Mouse (Mus musculus) spleen, postnatal 4 days (tissue): ENCODE data around the gene Adamts16.

Source experiments
- DNase-seq, 2 experiments: peaks; one replicate each; pipeline ENCODE4 v3.0.0; 2022; ENCODE audit warnings: low spot score in 2 of 2

Gene Adamts16

DNA sequence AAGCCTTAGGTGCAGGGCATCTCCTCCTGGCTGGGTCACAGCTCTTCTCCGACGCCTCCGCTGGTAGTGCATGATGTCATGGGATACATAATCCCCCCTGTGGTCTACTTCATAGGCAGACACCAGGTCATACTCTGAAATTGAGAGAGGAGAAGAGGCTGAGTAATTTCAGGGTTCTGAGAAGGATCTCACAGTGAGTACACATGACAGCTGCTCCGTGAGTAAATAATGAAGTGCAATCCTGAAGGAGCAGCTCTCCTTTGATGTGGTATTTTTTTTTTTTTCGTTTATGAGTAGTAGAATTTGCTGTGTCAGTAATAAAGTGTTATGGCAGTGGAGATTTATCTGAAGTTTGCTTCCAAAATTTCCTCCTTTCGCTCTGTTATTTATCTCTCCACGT, 5.4 kb downstream of the Adamts16 start:
- no peak for DNase-seq

DNA sequence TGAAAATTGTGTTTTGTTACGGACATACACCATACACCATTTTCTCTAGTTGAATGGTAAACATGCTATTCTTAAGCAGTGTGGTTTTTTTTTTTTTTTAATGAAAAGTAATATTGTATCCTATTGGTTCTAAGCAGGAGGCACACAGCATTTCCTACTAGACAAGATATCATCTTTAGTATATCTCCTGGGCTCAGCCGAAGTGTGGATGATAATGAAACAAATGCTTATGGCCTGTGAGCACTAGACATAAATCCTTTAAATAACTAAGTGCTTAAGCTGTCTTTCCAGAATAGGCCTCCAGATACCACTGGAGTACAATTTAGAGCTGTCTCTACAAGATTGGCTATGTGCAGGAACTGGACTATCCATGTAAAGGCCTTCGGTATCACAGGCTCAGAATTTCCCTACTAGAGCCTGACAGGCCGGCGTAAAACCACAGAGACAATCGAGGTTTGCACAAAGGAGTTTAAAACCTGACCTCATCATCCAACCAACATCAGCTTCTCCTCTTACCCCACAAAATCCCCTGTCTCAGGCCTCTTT, 8.9 kb downstream of the Adamts16 start:
- DNase-seq, result no peak

DNA sequence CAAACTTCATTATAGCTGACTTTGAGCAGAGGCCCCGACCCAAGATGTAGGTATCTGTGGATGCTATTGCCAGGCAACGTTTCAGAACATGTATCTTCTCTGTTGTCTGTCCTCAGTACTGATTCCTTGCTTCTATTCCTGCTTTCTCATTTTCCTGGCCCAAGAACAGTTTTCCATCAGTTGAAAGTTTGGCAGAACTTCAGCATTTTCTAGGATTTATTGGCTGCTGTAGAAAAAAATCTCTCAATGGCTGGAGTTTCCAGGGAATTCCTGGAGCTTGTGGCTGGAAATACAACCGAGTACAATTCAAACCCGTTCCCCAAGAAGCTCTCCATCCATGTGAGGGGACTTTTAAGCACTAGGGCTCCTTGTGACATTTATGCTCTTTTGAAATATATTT, 10.6 kb downstream of the Adamts16 start:
- no peak for DNase-seq

DNA sequence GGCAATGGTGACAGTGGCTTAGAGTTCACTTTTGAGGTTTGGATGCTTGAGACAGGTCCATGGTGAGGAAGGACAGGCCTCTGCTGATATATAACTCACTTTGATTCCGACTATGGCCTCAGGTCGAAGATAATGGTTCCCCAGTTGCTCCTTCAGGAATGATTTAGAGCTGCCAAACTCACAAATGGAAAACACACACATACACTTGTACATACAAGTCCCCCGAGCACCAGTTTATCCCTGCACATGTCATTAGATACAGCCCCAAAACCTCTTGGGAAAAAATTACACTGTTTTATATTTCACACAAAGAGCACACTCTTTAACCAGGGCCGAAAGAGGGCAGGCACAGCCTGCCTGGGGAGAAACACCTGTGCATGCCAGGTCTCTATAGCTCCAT, 14.1 kb downstream of the Adamts16 start:
- DNase-seq, result no peak

DNA sequence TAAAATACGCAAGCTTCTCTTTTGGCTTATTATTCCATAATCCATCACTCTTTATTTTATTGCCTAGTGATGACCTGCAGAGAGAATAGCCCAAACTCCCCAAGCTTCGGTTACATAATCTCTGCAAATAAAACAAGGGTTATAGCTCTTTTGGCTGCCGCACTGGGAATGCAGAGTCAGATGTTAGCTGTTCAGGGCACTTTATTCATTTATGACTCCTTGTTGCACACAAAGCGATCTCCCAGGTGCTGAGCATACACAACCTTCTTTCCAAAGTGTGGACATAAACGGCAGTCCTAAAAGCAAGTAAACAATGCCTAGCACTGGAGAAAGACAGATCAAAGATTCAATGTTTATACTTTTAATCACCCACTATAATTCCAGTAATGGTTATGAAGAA, 16.3 kb downstream of the Adamts16 start:
- DNase-seq, result no peak

DNA sequence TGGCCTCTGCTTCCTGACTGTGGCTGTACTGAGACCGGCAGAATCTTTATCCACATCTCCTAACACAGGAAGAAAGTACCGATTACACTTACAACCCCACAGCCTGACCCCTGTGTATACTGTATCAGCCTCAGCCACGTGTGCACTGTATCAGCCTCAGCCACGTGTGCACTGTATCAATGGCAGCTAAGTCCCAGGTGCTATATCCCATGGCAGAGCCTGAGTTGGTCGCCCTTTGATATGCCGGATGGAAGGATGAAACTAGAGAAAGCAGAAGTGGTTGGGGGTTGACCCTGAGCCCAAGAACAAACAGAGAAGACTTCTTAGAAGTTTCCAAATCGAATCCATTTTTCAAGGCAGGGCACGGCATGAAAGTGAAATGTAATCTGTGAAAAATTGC, 17.9 kb downstream of the Adamts16 start:
- no peak for DNase-seq

DNA sequence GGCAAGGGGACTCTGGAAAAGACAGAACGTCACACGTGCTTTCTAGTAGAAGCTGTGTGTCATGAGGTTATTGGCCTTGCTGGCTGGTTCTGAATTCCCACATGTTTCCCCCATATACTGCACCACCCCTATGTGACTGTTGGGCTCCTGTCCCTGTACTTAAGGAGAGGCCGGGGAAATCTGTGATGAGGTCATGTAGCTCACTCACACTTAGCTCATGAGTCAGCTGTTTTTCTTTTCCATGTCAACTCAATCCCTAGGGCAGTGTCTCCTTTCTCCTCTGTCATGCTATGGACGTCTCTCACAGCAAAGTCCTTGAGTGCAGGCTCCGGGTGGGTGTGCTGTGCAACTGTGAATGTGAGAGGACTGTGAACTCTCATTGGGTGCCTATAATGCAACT, 22.6 kb downstream of the Adamts16 start:
- no peak for DNase-seq

DNA sequence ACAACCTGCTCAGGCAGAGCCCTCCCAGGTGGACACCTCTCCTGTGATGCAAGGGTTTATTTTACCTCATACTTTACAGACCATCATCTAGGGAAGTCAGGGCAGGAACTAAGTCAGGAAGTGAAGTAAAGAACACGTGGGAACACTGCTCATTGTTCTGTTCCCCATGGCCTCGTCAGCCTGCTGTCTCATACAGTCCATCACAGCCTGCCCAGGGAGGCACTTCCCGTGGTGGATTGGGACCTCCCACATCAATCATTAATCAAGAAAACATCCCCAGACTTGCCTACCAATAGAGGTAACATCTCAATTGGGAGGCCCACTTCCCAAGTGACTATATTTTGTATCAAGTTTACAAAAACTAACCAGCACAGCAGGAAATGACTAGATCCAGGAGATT, 27.2 kb downstream of the Adamts16 start:
- DNase-seq, result no peak

DNA sequence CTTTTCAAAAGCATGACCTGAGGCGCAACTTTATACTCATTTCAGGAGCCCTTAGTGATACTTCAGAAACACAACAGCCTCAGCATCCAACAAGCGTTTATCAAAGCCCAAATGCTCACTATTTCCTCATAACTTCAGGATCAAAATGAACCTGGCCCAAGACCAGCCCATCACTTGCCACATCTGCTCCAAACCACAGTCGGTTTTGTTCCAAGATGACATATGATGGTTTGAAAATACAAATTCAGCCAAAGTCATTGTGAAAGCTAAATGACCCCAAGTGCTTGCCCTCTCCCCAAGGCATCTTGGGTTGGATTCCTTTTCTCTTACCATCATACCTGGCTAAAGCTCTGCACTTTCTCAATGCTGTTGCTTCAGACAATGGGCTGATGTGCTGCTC, 36.1 kb downstream of the Adamts16 start:
- DNase-seq, result no peak

DNA sequence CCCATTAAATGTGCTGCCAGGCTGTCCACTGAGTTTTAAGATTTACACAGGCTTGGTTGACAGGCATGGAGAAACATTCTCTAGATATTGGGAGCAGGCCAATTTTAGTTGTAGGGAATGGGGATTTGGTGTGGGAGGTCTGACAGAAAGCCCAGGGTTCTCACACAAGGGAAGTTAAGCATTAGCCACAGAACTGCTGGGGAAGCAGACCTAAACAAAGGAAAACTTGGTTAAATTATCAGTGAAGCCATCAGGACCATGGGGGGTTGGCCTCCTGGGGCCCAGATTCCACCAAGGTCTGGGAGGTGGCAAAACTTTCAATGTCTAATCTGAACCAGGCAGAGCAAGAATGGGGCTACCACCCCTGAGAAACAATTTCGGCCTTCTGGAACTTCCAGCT, 38.8 kb downstream of the Adamts16 start:
- DNase-seq, result no peak

DNA sequence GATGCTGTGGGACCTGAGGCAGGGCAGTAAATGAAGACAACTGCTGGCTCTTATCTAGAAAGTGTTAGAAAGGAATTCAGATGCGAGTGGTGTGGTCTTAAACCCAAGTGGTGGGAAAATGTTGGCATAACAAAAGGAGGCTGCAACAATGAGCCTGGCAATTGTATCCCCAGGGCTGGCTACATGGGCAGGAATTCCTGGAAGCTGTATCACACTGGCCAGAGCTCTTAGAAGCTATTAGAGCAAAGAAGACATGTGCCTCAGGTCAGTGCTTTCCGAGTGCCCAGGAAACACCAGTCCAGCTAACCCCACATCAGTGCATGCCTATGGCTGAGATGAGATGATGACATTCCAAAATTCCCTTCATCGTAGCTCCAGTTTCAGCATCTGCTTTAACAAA, 42.3 kb downstream of the Adamts16 start:
- no peak for DNase-seq

DNA sequence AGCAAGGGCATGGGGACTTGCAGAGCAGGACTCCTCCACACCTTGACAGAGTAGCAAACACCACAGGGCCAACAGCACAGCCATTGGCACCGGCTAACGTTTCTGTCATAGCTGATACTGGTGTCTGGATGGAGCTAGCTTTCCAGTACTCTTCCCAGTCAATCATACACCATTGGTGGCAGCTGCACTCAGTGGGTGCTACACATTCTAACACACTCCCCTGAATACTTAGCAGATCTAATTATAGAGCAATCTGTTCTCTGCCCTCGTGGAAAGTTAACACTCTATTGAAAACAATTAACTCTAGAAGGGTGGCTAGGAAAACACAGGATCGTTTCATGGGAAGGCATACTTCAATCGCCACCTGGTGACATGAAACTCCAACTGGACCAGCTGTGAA, 43.2 kb downstream of the Adamts16 start:
- no peak for DNase-seq

DNA sequence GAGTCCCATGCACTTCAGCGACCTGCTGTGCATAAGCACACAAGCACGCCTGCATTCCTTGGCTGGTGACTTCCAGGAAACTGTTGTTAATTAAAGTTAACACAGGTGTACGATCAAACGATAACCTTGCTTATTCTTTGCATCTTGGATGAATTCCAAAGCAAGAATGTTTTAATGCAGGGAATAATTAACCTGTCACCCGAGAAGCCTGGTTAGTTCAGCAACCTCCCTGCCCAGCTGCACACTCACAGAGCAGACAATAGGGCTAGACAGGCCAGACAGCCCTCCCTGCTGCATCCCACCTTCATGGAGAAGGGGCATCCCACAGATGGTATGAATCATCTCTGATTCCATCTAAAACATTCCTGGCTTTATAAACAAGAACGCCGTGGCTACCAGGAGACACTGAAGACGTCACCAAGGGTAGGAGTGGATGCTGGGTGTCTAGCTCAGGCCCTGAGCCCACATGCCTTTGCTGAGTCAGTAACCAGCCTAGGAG, 47.5 kb downstream of the Adamts16 start:
- no peak for DNase-seq

DNA sequence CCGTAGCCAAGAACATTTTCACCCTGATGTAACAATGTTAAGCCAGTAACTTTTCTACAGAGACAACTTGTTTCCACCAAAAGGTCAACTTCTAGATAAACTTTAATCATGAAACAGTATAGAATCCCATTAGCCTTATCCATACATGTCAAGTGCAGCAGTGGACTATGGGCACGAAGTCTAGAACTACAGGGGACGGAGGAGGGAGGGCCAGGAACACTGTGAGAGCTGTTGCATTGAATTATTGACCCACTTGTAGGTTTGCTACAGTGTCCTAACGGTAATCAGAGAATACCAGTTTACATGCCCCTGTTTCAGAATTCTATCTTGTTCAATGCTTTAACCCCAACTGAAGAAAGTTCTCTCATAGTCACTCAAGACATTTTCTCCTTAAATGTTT, 48.0 kb downstream of the Adamts16 start:
- no peak for DNase-seq

DNA sequence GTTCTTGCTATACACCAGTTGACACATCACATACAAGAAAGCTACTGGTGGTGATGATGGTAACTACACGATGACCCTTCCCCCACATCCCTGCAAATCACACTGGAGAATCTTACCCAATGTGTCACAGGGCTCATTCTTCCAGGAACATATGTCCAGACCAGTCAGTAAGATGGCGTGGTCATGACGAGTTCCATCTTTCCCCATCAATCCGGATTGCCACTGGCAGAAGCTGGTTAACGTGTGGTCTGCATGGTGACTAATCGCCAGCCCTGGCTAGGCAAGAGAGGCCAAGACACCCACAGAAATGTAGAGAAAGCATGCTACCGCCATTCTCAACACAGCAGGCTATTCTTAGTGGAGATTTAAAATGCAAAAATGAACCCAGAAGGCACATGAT, 48.7 kb downstream of the Adamts16 start:
- no peak for DNase-seq

DNA sequence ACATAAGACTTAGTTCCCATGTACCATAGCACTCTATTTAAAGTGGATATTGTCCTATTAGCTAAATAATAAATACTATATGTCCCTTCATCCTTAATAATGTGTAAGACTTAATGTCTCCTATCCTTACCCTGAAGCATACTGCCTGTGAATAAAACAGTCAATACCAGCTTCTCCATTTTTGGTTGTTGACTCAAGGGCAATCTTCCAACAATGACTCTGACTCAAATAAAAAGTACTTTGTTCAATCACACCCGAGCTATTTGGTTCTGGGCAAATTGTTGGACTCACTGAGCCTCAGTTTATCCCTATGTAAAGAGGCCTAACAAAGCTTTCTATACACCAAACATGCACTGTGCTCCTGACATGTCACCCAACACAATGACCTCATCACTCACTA, 51.8 kb downstream of the Adamts16 start:
- DNase-seq, result peak in 1 of 2 experiments; percentile 27

DNA sequence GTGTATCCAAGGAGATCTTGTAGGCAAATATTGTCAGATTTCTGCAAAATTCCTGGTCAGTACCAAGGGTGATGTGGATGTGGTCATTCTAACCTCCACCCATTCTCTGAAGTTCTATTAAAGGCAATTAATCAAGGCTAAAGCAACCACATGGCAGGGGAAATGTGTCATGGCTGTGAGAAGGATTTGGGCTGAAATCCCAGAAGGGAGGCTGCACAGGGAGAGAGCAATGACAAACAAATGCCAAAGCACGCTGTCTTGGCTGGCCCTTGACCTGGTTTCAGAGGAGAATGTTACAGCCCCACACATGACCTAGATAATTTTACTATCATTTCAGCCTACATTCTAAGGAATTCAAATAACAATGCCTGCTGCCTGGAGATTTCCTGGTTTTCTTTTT, 52.6 kb downstream of the Adamts16 start:
- peak in 1 of 2 experiments; percentile 33 for DNase-seq

DNA sequence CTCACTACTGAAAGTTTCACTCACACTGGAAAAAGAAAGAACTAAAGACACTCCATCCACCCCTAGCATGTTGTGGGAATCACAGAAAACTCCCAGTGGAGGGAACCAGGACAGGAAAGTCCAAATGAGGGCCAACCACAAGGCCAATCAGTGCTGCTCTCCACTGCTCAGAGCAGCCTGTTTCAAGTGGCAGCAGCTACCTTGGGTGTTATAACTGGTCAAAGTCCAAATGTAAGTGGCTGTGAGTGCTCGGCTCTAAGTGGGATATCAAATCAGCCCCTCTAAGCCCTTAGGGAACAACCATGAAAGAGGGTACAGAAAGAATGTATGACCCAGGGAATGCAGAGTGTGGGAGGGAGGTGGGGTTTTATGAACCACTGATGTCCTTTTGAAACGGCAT, 56.5 kb downstream of the Adamts16 start:
- DNase-seq, result no peak

DNA sequence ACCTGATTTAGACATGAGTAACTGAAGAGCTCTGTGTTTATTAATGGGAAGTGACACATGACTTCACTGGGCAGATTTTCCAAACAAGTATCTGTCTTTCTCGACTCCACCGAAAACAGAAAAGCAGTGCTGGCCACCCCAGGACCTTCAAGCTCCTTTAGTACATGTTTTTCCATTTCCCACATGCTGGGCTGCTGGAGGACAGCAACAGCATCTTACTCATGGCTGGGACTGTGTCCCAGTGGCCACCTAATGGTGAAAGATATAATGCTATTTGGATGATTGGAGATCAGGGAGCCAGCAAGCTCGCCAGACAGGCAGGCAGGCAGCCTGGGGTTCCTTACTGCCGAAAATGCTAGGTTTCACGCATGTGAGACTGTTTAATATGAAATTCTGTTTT, 57.5 kb downstream of the Adamts16 start:
- DNase-seq, result no peak

DNA sequence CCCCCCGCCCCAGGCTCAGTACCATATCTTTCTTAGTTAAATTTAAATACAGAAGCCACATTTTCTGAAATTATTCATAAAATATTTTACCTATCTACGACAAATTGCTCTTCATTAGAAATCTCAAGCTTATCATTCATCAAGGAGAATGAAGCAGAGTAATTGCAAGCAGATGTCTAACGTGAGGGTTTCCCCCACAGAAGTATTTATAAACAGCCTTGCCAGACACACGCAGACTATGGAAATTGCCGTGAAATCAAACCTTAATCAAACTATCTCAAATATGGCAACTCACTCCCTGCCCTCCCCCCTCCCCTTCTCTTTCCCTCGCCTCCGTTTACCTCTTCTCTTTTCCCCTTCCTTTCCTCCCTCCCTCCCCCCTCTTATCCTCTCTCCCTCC, 61.8 kb downstream of the Adamts16 start:
- no peak for DNase-seq

DNA sequence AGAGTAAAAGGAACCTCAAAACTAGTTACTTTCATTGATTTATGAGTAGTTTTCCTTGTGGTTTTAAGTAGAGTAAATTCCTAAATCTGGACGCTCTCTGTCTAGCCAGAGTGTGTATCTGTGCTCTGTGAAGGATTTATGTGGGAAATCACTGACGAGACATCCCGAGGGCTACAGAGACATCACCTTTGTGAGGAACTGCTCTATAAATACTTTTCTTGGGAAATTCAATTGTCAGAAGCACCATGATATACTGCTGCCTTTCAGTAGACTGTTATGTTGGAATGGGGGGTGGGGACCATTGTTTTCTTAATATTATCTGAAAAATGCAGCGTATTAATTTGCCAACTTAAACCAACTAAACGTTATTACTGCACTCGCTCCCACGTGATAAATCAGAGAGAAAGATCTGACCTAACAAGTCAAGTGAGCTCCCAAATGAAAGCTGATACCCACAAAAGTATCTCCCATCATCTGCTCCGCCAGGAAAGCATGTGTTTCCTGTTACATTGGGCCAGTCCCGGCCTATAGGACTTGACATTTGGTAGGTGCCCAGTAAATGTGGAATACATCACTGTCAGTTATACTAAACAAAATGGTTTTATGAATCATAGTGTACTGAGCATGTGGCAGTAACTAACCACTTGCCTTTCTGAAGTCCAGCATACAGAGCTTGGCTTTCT, 62.6 kb downstream of the Adamts16 start:
- DNase-seq, result no peak

DNA sequence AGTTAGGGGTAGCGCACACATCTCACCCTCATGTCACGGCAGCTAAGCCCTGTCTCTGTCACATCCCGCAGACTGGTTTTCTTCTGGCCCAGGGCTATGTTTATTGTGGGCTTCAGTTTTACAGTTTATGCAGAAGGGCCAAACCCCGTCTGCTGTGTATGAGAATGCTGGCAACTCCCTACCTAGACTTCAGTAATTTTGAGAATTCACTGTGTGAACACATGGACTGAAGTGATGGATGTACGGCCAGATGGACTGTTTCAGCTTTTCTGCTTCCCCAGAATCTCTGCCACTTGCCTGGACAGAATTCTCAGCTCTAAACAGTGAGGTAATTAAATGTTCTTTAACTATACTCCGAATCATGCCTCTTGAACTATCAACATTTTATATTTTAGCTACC, 70.5 kb downstream of the Adamts16 start:
- DNase-seq, result no peak

DNA sequence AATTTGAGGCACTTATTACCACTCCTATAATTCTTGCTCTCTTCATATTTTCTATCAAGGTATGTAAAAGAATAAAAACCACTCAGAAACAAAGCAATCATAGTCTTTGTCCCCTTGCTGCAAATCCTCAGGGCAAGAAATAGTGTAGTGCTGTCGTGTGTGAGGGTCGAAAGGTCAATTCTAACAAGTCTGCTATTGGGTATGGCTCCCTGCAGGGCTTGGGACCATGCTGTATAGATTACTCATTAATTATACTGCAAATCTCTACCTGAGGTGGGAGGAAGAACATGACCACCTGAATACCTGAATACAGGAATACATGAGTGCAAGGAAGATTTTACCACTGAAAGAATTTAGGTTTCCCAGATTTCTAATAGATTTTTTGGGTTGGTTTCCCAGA, 72.5 kb downstream of the Adamts16 start:
- DNase-seq, result no peak

DNA sequence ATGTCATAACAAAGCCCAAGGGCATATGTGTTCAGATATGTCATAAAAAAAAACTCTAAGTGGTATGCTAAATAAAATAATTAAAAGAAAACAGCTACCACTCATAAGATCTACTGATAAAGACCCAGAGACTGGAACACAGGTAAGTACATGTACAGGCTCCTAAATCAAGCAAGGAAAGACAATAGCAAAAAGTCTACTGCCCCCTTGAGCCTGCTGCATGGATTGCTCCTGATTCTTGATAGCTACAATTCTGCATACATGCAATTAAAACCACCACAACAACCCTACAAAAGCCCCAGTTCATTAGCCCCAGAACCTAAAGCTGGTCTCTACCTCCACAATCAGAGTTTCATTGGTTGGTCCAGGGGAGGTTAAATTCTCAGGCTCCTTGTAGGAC, 74.1 kb downstream of the Adamts16 start:
- no peak for DNase-seq
